Mouse (Mus musculus): ENCODE results near the gene Tnfrsf8. TPM values are rescaled to one million over a fixed set of nuclear protein-coding genes. Genes with fewer than 3 reads are reported as not detected.

Gene Tnfrsf8
- polyA plus RNA-seq, 1 experiment from 2014 or later, result 1.0 TPM

DNA sequence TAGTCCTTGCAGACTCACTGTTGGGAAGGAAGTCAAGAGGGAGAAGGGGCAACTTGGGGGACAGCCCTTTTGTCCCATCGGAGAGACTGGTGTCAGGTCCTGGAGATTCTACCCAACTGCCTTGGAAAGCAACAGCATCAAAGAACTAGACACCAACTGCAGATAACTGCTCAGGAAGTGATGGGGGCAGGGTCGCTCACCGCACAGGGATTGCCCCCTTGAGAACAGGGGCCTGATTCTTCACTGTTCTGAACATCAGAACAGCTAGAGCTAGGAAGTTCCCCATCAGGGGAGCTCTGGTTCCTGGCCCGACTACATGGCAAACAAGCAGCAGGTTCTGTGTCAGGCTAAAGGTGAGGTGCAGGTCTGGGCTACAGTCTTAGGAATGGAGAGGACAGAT lies 48.5 kb downstream of the Tnfrsf8 start:
- whole genome bisulfite sequencing, result 93% methylated on average over 4 of the region's 4 CpGs
- no peak overlapping the region for H3K9ac ChIP-seq (ENCODE audit: low read depth, low read length)
- no peaks in the 10 kb centered on the region for H3K36me3 ChIP-seq (ENCODE audit: control insufficient read depth, insufficient read depth, low read length)
- no peaks in the 10 kb centered on the region for H3K27me3 ChIP-seq (ENCODE audit: control insufficient read depth, insufficient read depth, low read depth, low read length)
- no peak overlapping the region for H3K27ac ChIP-seq (ENCODE audit: low read length)
- no peak for ATAC-seq
- no peaks in the 10 kb centered on the region for H3K4me1 ChIP-seq (ENCODE audit: control insufficient read depth, insufficient read depth, low read length)
- no peak overlapping the region for H3K4me2 ChIP-seq (ENCODE audit: low read length)
- H3K4me3 ChIP-seq (ENCODE audit: low read depth, low read length), result no peak overlapping the region
- H3K9me3 ChIP-seq (replicated peaks; ENCODE audit: control insufficient read depth, low read length, poor library complexity, severe bottlenecking), result no peaks in the 10 kb centered on the region

- WGBS, result 59% methylated on average over 2 of the region's 2 CpGs
- Histone ChIP-seq H3K4me2 (ENCODE audit: low read length) (no peak overlapping the region), H3K27ac (ENCODE audit: low read length) (no peak overlapping the region), H3K27me3 (ENCODE audit: control insufficient read depth, insufficient read depth, low read depth, low read length) (no peaks in the 10 kb centered on the region), H3K36me3 (ENCODE audit: control insufficient read depth, insufficient read depth, low read length) (no peaks in the 10 kb centered on the region), H3K4me1 (ENCODE audit: control insufficient read depth, insufficient read depth, low read length) (no peaks in the 10 kb centered on the region), H3K9ac (ENCODE audit: low read depth, low read length) (no peak overlapping the region), H3K9me3 (replicated peaks; ENCODE audit: control insufficient read depth, low read length, poor library complexity, severe bottlenecking) (no peaks in the 10 kb centered on the region), H3K4me3 (ENCODE audit: low read depth, low read length) (no peak overlapping the region)
- ATAC-seq, result no peak
Observed at GRCm38 (mm10) chr4:145264761-145265160, 50.2 kb downstream of the Tnfrsf8 start.

DNA sequence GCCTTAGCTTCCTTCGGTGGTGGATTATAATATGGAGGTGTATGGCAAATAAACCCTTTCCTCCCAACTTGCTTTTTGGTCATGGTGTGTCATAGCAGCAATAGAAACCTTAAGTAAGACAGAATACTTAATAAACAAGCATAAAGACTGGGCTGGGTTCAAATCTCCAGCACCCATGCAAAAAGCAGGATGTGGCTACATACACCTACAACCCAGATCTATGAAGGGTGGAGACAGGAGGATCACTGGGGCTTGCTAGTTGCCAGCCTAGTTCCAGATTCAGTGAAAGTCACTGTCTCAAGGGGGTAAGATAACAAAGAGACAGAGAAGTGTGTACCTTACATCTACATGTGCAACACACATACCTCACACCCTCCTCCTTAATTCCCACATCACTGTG lies 51.4 kb downstream of the Tnfrsf8 start:
- Histone ChIP-seq H3K27me3 (ENCODE audit: control insufficient read depth, insufficient read depth, low read depth, low read length) (no peaks in the 10 kb centered on the region), H3K4me2 (ENCODE audit: low read length) (no peak overlapping the region), H3K4me1 (ENCODE audit: control insufficient read depth, insufficient read depth, low read length) (no peaks in the 10 kb centered on the region), H3K4me3 (ENCODE audit: low read depth, low read length) (no peak overlapping the region), H3K9me3 (replicated peaks; ENCODE audit: control insufficient read depth, low read length, poor library complexity, severe bottlenecking) (no peaks in the 10 kb centered on the region), H3K9ac (ENCODE audit: low read depth, low read length) (no peak overlapping the region), H3K27ac (ENCODE audit: low read length) (no peak overlapping the region), H3K36me3 (ENCODE audit: control insufficient read depth, insufficient read depth, low read length) (no peaks in the 10 kb centered on the region)
- 100% methylated on average over 1 of the region's 1 CpGs for WGBS
- no peak for ATAC-seq

GRCm38 (mm10) chr4:145260802-145261201 lies 54.2 kb downstream of the Tnfrsf8 start:
- ATAC-seq, result no peak
- H3K4me1 ChIP-seq (ENCODE audit: control insufficient read depth, insufficient read depth, low read length), result no peaks in the 10 kb centered on the region
- 79% methylated on average over 5 of the region's 5 CpGs for WGBS
- H3K27me3 ChIP-seq (ENCODE audit: control insufficient read depth, insufficient read depth, low read depth, low read length), result no peaks in the 10 kb centered on the region
- no peak overlapping the region for H3K4me3 ChIP-seq (ENCODE audit: low read depth, low read length)
- no peak overlapping the region for H3K4me2 ChIP-seq (ENCODE audit: low read length)
- no peaks in the 10 kb centered on the region for H3K9me3 ChIP-seq (replicated peaks; ENCODE audit: control insufficient read depth, low read length, poor library complexity, severe bottlenecking)
- no peaks in the 10 kb centered on the region for H3K36me3 ChIP-seq (ENCODE audit: control insufficient read depth, insufficient read depth, low read length)
- no peak overlapping the region for H3K27ac ChIP-seq (ENCODE audit: low read length)
- H3K9ac ChIP-seq (ENCODE audit: low read depth, low read length), result no peak overlapping the region

- Histone ChIP-seq H3K4me1 (ENCODE audit: control insufficient read depth, insufficient read depth, low read length) (no peaks in the 10 kb centered on the region), H3K4me3 (ENCODE audit: low read depth, low read length) (no peak overlapping the region), H3K27ac (ENCODE audit: low read length) (no peak overlapping the region), H3K9ac (ENCODE audit: low read depth, low read length) (no peak overlapping the region), H3K36me3 (ENCODE audit: control insufficient read depth, insufficient read depth, low read length) (no peaks in the 10 kb centered on the region), H3K27me3 (ENCODE audit: control insufficient read depth, insufficient read depth, low read depth, low read length) (no peaks in the 10 kb centered on the region), H3K4me2 (ENCODE audit: low read length) (no peak overlapping the region), H3K9me3 (replicated peaks; ENCODE audit: control insufficient read depth, low read length, poor library complexity, severe bottlenecking) (no peaks in the 10 kb centered on the region)
- WGBS, result 72% methylated on average over 5 of the region's 5 CpGs
- no peak for ATAC-seq
Observed at GRCm38 (mm10) chr4:145257751-145258434, 57.1 kb downstream of the Tnfrsf8 start.

DNA sequence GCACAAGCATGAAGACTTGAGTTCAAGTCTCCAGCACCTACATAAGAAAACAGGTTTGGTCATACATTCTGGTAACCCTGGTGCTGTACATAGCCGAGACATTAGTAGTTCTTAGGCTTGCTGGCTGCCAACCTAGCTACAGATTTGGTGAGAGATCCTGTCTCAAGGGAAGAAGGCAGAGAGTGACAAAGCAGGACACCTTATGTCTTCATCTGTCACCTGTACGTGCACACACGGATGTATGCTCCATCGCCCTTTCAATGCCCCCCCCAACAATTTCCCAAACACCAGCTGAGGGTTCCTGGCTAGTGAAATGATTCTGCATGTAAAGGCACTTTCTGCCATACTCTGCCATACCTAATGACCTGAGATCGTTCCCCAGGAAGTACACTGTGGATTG lies 58.8 kb downstream of the Tnfrsf8 start:
- Histone ChIP-seq H3K9me3 (replicated peaks; ENCODE audit: control insufficient read depth, low read length, poor library complexity, severe bottlenecking) (no peaks in the 10 kb centered on the region), H3K27ac (ENCODE audit: low read length) (no peak overlapping the region), H3K4me3 (ENCODE audit: low read depth, low read length) (no peak overlapping the region), H3K4me2 (ENCODE audit: low read length) (no peak overlapping the region), H3K36me3 (ENCODE audit: control insufficient read depth, insufficient read depth, low read length) (no peaks in the 10 kb centered on the region), H3K4me1 (ENCODE audit: control insufficient read depth, insufficient read depth, low read length) (no peaks in the 10 kb centered on the region), H3K9ac (ENCODE audit: low read depth, low read length) (no peak overlapping the region), H3K27me3 (ENCODE audit: control insufficient read depth, insufficient read depth, low read depth, low read length) (no peaks in the 10 kb centered on the region)
- WGBS, result 95% methylated on average over 5 of the region's 5 CpGs
- ATAC-seq, result no peak

GRCm38 (mm10) chr4:145254418-145254817 lies 60.5 kb downstream of the Tnfrsf8 start:
- Histone ChIP-seq H3K36me3 (ENCODE audit: control insufficient read depth, insufficient read depth, low read length) (no peaks in the 10 kb centered on the region), H3K4me1 (ENCODE audit: control insufficient read depth, insufficient read depth, low read length) (no peaks in the 10 kb centered on the region), H3K4me2 (ENCODE audit: low read length) (no peak overlapping the region), H3K27me3 (ENCODE audit: control insufficient read depth, insufficient read depth, low read depth, low read length) (no peaks in the 10 kb centered on the region), H3K9me3 (replicated peaks; ENCODE audit: control insufficient read depth, low read length, poor library complexity, severe bottlenecking) (no peaks in the 10 kb centered on the region), H3K27ac (ENCODE audit: low read length) (no peak overlapping the region), H3K4me3 (ENCODE audit: low read depth, low read length) (no peak overlapping the region), H3K9ac (ENCODE audit: low read depth, low read length) (no peak overlapping the region)
- ATAC-seq, result no peak
- 61% methylated on average over 13 of the region's 13 CpGs for WGBS

DNA sequence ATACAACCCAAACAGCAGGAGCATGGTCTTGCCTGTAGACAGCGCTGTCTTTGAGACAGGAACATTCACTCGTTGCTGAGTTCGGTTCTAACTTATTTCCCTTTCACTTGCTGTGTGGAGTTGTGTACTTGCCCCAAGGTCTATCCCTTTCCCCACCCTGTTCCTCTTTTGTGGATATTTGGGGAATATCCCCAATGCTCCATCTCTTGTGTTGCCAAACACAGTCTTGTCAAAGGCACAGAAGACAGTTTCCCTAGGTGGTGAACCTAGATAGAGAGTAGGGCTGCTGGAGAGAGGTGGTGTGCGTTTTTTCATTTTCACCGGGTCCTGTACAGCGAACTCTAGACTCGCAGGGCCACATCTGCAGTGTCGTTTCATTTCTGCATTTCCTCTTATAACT lies 62.4 kb downstream of the Tnfrsf8 start:
- WGBS, result 90% methylated on average over 8 of the region's 8 CpGs
- Histone ChIP-seq H3K9me3 (replicated peaks; ENCODE audit: control insufficient read depth, low read length, poor library complexity, severe bottlenecking) (no peaks in the 10 kb centered on the region), H3K4me1 (ENCODE audit: control insufficient read depth, insufficient read depth, low read length) (no peaks in the 10 kb centered on the region), H3K27me3 (ENCODE audit: control insufficient read depth, insufficient read depth, low read depth, low read length) (peaks cover under 1% of the 10 kb centered on the region), H3K4me3 (ENCODE audit: low read depth, low read length) (no peak overlapping the region), H3K9ac (ENCODE audit: low read depth, low read length) (no peak overlapping the region), H3K4me2 (ENCODE audit: low read length) (no peak overlapping the region), H3K36me3 (ENCODE audit: control insufficient read depth, insufficient read depth, low read length) (no peaks in the 10 kb centered on the region), H3K27ac (ENCODE audit: low read length) (no peak overlapping the region)
- no peak for ATAC-seq

DNA sequence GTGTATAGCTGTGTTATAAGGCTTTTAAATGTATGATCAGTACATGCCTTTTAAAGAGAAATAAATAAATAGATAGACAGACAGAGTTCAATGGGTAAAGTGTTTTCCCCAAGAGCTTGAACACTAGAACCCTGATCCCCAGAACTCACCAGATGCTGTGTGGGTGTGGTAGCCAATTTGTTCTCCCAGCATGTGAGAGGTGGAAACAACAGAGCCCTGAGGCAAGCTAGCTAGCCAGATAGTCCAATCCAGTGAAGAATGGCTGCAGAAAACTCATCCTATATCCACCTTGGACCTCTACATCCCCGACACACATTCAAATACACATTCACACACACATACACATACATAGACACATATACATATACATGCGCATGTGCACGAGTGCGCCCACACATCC lies 63.4 kb downstream of the Tnfrsf8 start:
- peaks cover 11% of the 10 kb centered on the region for H3K27me3 ChIP-seq (ENCODE audit: control insufficient read depth, insufficient read depth, low read depth, low read length)
- ATAC-seq, result no peak
- no peak overlapping the region for H3K4me3 ChIP-seq (ENCODE audit: low read depth, low read length)
- no peaks in the 10 kb centered on the region for H3K36me3 ChIP-seq (ENCODE audit: control insufficient read depth, insufficient read depth, low read length)
- WGBS, result 97% methylated on average over 4 of the region's 4 CpGs
- no peaks in the 10 kb centered on the region; the same call in 1 of the 2 replicates for H3K4me1 ChIP-seq (ENCODE audit: control insufficient read depth, insufficient read depth, low read length)
- no peak overlapping the region for H3K27ac ChIP-seq (ENCODE audit: low read length)
- H3K4me2 ChIP-seq (ENCODE audit: low read length), result no peak overlapping the region
- no peak overlapping the region for H3K9ac ChIP-seq (ENCODE audit: low read depth, low read length)
- H3K9me3 ChIP-seq (replicated peaks; ENCODE audit: control insufficient read depth, low read length, poor library complexity, severe bottlenecking), result no peaks in the 10 kb centered on the region
